Mouse (Mus musculus): ENCODE data around the gene Cilp. TPM values are rescaled to one million over a fixed set of nuclear protein-coding genes. Genes with fewer than 3 reads are reported as not detected.

Gene Cilp
- polyA plus RNA-seq, 1 experiment: 1.4 TPM

DNA sequence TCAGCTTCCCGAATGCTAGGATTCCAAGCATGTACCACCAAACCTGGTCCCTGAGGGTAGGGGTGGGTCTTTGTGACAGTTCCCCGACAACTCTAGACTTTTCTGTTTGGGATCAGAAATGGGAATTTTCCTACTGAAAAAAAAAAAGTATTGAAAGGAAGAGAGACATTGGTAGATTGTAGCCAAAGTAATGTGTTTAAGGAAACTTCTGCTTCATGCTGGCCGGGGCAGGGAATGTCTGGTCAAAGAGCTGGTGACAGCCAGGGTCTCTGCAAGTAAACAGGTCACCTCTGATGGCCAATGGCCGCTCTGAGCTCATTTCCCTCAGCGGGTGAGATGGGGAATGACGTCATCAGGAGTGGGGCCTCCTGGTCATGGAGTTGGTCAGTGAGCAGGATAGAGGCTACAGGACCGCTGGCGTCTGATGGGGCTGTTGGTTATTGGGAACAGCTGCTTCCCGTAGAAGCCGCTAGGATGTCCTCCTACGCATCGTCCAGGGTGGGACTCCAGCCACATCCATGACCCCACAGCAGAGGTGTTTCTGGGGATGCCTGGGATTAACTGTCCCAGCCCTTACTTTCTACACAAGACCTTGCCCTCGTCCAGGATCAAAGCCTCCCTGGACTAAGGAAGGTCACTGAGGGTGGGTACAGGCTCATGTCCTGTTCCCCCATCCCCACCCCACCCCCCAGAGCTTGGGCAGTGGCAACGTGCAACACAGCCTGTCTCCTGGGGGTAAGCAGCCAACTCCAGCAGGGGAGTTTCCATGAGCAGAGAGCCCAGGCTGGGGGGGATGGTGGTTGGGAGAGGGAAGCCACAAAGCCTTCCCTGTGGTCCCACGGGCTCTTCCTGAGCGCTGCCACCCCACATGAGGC lies 17.2 kb upstream of the Cilp start:
- peaks cover 12% of the 10 kb centered on the region for H3K4me1 ChIP-seq (ENCODE audit: control insufficient read depth, insufficient read depth, low read length)
- no peaks in the 10 kb centered on the region for H3K36me3 ChIP-seq (ENCODE audit: control insufficient read depth, insufficient read depth, low read length)
- no peak overlapping the region for H3K4me3 ChIP-seq (ENCODE audit: insufficient read depth, low read depth, low read length)
- H3K27me3 ChIP-seq (replicated peaks; ENCODE audit: control insufficient read depth, insufficient read depth, low read length): no peaks in the 10 kb centered on the region
- TF ChIP-seq CTCF (conservative IDR thresholded peaks at IDR 0.05; ENCODE audit: insufficient read depth, insufficient read length, low read depth, low read length): no peak
- TF ChIP-seq POLR2A (IDR thresholded peaks at IDR 0.05; ENCODE audit: low read depth, low read length): no peak
- H3K27ac ChIP-seq (ENCODE audit: insufficient read depth, low read depth, low read length): no peak overlapping the region
- 62% methylated on average over 16 of the region's 16 CpGs for WGBS
- DNase-seq: no peak

DNA sequence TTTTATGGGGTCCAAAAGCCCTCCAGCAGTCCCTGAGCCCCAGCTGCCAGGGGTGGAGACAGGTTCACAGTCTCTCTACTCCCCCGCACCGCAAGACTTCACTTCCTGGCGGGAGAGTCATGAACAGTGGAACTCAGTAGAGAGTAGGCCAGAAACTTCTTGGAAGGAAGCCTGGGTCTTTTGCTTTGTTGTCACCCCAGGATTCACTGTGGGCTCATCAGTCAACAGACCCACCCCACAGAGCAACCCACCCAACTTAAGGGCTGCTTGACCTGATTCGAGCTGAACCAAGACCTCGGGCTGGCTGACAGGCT lies 16.6 kb upstream of the Cilp start:
- no peak for TF ChIP-seq CTCF (conservative IDR thresholded peaks at IDR 0.05; ENCODE audit: insufficient read depth, insufficient read length, low read depth, low read length)
- no peak for TF ChIP-seq POLR2A (IDR thresholded peaks at IDR 0.05; ENCODE audit: low read depth, low read length)
- 77% methylated on average over 5 of the region's 5 CpGs for WGBS
- DNase-seq: no peak
- Histone ChIP-seq H3K27me3 (replicated peaks; ENCODE audit: control insufficient read depth, insufficient read depth, low read length) (no peaks in the 10 kb centered on the region), H3K27ac (ENCODE audit: insufficient read depth, low read depth, low read length) (no peak overlapping the region), H3K4me3 (ENCODE audit: insufficient read depth, low read depth, low read length) (no peak overlapping the region), H3K36me3 (ENCODE audit: control insufficient read depth, insufficient read depth, low read length) (no peaks in the 10 kb centered on the region), H3K4me1 (ENCODE audit: control insufficient read depth, insufficient read depth, low read length) (peaks cover 12% of the 10 kb centered on the region)

DNA sequence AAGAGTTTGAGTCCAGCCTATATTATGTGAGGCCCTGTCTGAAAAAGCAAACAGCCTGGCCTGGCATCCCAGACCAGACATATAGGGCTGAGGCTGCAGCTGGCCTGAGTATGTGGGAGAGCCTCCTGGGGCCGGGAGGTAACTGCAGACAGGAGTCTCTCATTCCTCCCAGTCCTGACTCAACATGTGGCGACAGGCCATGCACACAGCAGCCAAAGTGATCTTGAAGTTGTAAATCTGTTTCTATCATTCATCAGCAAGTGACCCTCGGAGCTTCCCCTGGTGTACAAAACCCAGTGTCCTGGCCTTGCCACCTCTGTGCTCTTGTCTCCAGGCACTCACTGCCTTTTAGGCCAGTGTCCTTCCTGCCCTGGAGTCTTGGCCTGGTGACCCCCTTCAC lies 13.0 kb upstream of the Cilp start:
- H3K27me3 ChIP-seq (replicated peaks; ENCODE audit: control insufficient read depth, insufficient read depth, low read length): no peaks in the 10 kb centered on the region
- no peak overlapping the region for H3K27ac ChIP-seq (ENCODE audit: insufficient read depth, low read depth, low read length)
- TF ChIP-seq CTCF (conservative IDR thresholded peaks at IDR 0.05; ENCODE audit: insufficient read depth, insufficient read length, low read depth, low read length) (no peak), POLR2A (IDR thresholded peaks at IDR 0.05; ENCODE audit: low read depth, low read length) (no peak)
- no peaks in the 10 kb centered on the region for H3K36me3 ChIP-seq (ENCODE audit: control insufficient read depth, insufficient read depth, low read length)
- H3K4me3 ChIP-seq (ENCODE audit: insufficient read depth, low read depth, low read length): no peak overlapping the region
- DNase-seq: no peak
- 74% methylated on average over 3 of the region's 3 CpGs for WGBS
- no peaks in the 10 kb centered on the region for H3K4me1 ChIP-seq (ENCODE audit: control insufficient read depth, insufficient read depth, low read length)

DNA sequence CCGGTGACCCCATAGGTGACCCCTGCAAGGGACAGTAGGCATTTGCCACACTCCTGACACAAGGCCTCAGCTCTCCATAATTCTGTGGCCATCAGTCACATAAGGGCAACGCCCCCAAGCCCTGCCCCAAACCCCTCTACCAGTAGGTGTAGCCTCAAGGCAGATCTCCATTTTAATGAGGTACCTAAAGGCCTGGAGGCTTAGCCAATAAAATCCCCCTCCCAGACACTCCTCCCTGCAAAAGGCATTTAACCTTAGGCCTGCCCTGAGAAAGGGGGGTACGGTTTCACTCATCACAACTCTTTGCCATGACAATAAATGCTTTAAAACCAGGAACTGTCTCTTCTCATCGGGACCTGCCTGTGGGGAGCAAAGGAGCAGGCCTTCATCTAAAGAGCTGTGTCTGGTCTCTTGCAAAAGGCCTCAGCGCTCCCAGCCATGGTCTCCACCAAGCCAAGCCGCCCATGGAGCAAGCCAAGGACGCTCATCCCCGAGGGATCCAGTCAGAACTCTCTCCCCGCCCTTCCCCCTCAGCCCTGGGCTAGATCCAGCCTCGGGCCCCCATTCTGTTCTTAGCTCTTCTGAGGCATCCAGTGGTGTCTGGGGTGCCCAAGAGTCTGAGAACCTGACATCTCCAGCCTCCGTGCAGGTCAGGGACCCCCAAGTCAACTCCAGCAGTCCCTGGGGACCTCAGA lies 8.9 kb upstream of the Cilp start:
- Histone ChIP-seq H3K36me3 (ENCODE audit: control insufficient read depth, insufficient read depth, low read length) (no peaks in the 10 kb centered on the region), H3K27me3 (replicated peaks; ENCODE audit: control insufficient read depth, insufficient read depth, low read length) (no peaks in the 10 kb centered on the region), H3K27ac (ENCODE audit: insufficient read depth, low read depth, low read length) (no peak overlapping the region), H3K4me3 (ENCODE audit: insufficient read depth, low read depth, low read length) (no peak overlapping the region), H3K4me1 (ENCODE audit: control insufficient read depth, insufficient read depth, low read length) (no peaks in the 10 kb centered on the region)
- TF ChIP-seq CTCF (conservative IDR thresholded peaks at IDR 0.05; ENCODE audit: insufficient read depth, insufficient read length, low read depth, low read length) (no peak), POLR2A (IDR thresholded peaks at IDR 0.05; ENCODE audit: low read depth, low read length) (no peak)
- 78% methylated on average over 11 of the region's 11 CpGs for WGBS
- DNase-seq: no peak

DNA sequence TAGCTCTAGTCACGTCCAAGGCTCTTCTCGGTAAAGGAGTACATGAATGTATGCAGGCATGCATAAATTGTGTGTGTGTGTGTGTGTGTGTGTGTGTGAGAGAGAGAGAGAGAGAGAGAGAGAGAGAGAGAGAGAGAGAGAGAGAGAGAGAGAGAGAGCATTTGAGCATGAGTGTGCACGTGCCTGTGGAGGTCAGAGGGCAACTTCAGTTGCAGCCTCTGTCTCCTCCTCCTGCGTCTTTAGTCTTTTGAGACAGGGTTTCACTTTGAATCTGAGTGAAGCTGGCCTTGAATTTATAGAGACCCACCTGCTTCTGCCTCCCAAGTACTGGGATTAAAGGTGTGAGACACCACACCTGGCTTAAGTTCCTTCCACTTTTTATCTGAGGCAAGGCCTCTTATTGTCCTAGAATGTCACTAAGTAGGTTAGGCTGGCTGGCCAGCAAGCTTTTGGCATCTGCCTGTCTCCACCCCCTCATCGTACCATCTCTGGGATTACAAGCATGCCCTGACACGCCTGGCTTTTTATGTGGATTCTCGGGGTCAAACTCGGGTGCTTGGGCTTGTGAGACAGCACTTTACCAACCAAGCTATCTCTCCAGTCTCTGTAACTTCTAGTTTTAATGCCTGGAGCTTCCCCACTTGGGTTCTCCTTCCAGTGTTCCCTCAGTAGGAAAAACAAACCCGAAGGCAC lies 7.6 kb upstream of the Cilp start:
- WGBS: 60% methylated on average over 9 of the region's 9 CpGs

DNA sequence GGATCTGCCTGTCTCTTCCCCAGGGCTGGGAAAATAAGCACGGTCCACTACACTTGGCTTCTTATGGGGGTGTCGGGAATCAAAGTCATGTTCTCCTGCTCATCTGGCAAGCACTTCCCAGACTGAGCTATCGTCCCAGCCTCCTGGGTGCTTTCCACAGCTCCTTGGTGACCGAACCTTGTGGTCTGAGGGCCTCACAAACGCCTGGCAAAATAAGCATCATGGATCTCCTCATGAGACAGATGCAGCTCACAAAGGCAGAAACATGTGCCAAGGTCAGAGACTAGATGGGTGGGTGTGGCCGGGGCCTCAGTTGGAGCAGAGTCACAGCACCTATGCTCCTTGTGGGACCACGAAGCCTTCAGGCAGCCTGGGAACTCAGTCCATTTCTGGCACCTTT lies 5.6 kb upstream of the Cilp start:
- DNase-seq: no peak
- no peaks in the 10 kb centered on the region for H3K36me3 ChIP-seq (ENCODE audit: control insufficient read depth, insufficient read depth, low read length)
- WGBS: 84% methylated on average over 7 of the region's 7 CpGs
- H3K27me3 ChIP-seq (replicated peaks; ENCODE audit: control insufficient read depth, insufficient read depth, low read length): no peaks in the 10 kb centered on the region
- H3K4me1 ChIP-seq (ENCODE audit: control insufficient read depth, insufficient read depth, low read length): no peaks in the 10 kb centered on the region
- no peak overlapping the region for H3K27ac ChIP-seq (ENCODE audit: insufficient read depth, low read depth, low read length)
- no peak overlapping the region for H3K4me3 ChIP-seq (ENCODE audit: insufficient read depth, low read depth, low read length)
- no peak for TF ChIP-seq POLR2A (IDR thresholded peaks at IDR 0.05; ENCODE audit: low read depth, low read length)
- TF ChIP-seq CTCF (conservative IDR thresholded peaks at IDR 0.05; ENCODE audit: insufficient read depth, insufficient read length, low read depth, low read length): no peak

More for the DNA sequence above, 7.6 kb upstream of the Cilp start:
- TF ChIP-seq POLR2A (IDR thresholded peaks at IDR 0.05; ENCODE audit: low read depth, low read length) (no peak), CTCF (conservative IDR thresholded peaks at IDR 0.05; ENCODE audit: insufficient read depth, insufficient read length, low read depth, low read length) (no peak)
- H3K27me3 ChIP-seq (replicated peaks; ENCODE audit: control insufficient read depth, insufficient read depth, low read length): no peaks in the 10 kb centered on the region
- no peak overlapping the region for H3K27ac ChIP-seq (ENCODE audit: insufficient read depth, low read depth, low read length)
- H3K4me1 ChIP-seq (ENCODE audit: control insufficient read depth, insufficient read depth, low read length): no peaks in the 10 kb centered on the region
- H3K36me3 ChIP-seq (ENCODE audit: control insufficient read depth, insufficient read depth, low read length): no peaks in the 10 kb centered on the region
- peak; percentile 19 for DNase-seq
- no peak overlapping the region for H3K4me3 ChIP-seq (ENCODE audit: insufficient read depth, low read depth, low read length)
